Mouse (Mus musculus) CH12.LX (cell line): Measurements from ENCODE around the gene Ppp1r8. TPM values are rescaled to one million over a fixed set of nuclear protein-coding genes. Genes with fewer than 3 reads are reported as not detected.
A peak's percentile ranks its signal among the peaks of the same experiment; 100 is the strongest.

ENCODE experiments used
- DNase-seq: peaks from one replicate; pipeline ENCODE4 v3.0.0-alpha.2; 2013; ENCODE audit errors: extremely low read depth
- H3K27ac ChIP-seq: 2 replicates; pipeline ENCODE4 v1.5.1; 2012; ENCODE audit warnings: low read depth, mild to moderate bottlenecking, control low read depth, moderate library complexity; ENCODE audit not compliant: insufficient read depth
- H3K27me3 ChIP-seq: replicated peaks from 2 replicates; pipeline ENCODE3; 2012; ENCODE audit warnings: inconsistent platforms
- H3K36me3 ChIP-seq, 2 experiments: replicated peaks in 1 of 2; 2 replicates each; pipeline versions ENCODE3 to v1.6.1; 2012; ENCODE audit warnings: inconsistent platforms in 1 of 2, low read length in 1 of 2, mild to moderate bottlenecking in 1 of 2, mixed read lengths in 1 of 2, moderate library complexity in 1 of 2; ENCODE audit not compliant: control insufficient read depth in 1 of 2, insufficient read depth in 1 of 2
- H3K4me1 ChIP-seq, 2 experiments: 2 replicates each; pipeline ENCODE4 v1.6.1; 2012; ENCODE audit warnings: inconsistent platforms in 1 of 2, moderate library complexity in 1 of 2; ENCODE audit not compliant: insufficient read depth in 2 of 2, control insufficient read depth in 1 of 2
- H3K4me2 ChIP-seq: 2 replicates; pipeline ENCODE4 v1.6.1; 2012; ENCODE audit warnings: low read depth, mild to moderate bottlenecking, control low read depth; ENCODE audit not compliant: poor library complexity, insufficient read depth, severe bottlenecking
- H3K4me3 ChIP-seq, 3 experiments: fragments of 150-350 bp in 1 of 3; sonication (generic) in 1 of 3; replicated peaks in 1 of 3; 2 replicates each; pipeline versions ENCODE3 to v1.5.1; 2011 to 2012; ENCODE audit warnings: low read depth in 2 of 3, low read length in 2 of 3, mild to moderate bottlenecking in 2 of 3, moderate library complexity in 2 of 3, control low read depth in 1 of 3, improper control_type of control experiment in 1 of 3, inconsistent platforms in 1 of 3, mixed read lengths in 1 of 3; ENCODE audit not compliant: poor library complexity in 1 of 3
- H3K79me2 ChIP-seq: replicated peaks from 2 replicates; pipeline ENCODE4 v1.6.1; 2012; ENCODE audit warnings: mild to moderate bottlenecking, moderate library complexity; ENCODE audit not compliant: control insufficient read depth, poor library complexity, insufficient read depth, severe bottlenecking; ENCODE audit errors: extremely low read depth
- H3K9ac ChIP-seq: 2 replicates; pipeline ENCODE4 v1.6.1; 2012; ENCODE audit warnings: low read depth, mild to moderate bottlenecking, control low read depth, moderate library complexity; ENCODE audit not compliant: insufficient read depth
- H3K9me3 ChIP-seq: replicated peaks from 2 replicates; pipeline ENCODE3; 2012; ENCODE audit warnings: low read length, inconsistent platforms, mixed read lengths
- BHLHE40 ChIP-seq: IDR thresholded peaks from 2 replicates; pipeline ENCODE4 v1.6.1; 2011; ENCODE audit warnings: mild to moderate bottlenecking, low read depth, low read length, improper control_type of control experiment
- CHD1 ChIP-seq: IDR thresholded peaks from 2 replicates; pipeline ENCODE4 v1.6.1; 2012; ENCODE audit warnings: low read depth, low read length, improper control_type of control experiment, inconsistent platforms
- CHD2 ChIP-seq: IDR thresholded peaks from 2 replicates; pipeline ENCODE4 v1.6.1; 2011; ENCODE audit warnings: low read length, improper control_type of control experiment
- E2F4 ChIP-seq: IDR thresholded peaks from 2 replicates; pipeline ENCODE4 v1.6.1; 2011; ENCODE audit warnings: low read depth, low read length, improper control_type of control experiment; ENCODE audit not compliant: insufficient replicate concordance
- ELF1 ChIP-seq: IDR thresholded peaks from 2 replicates; pipeline ENCODE4 v1.6.1; 2014; ENCODE audit warnings: low read depth, mild to moderate bottlenecking, inconsistent platforms, low read length, improper control_type of control experiment
- ETS1 ChIP-seq: conservative IDR thresholded peaks from 2 replicates; pipeline ENCODE4 v1.6.1; 2012; ENCODE audit warnings: low read depth, mild to moderate bottlenecking, inconsistent platforms, low read length, improper control_type of control experiment, moderate library complexity
- GABPA ChIP-seq: IDR thresholded peaks from 2 replicates; pipeline ENCODE4 v1.6.1; 2012; ENCODE audit warnings: low read depth, low read length, improper control_type of control experiment, inconsistent platforms; ENCODE audit not compliant: insufficient replicate concordance
- HCFC1 ChIP-seq: IDR thresholded peaks from 2 replicates; pipeline ENCODE4 v1.6.1; 2012; ENCODE audit warnings: low read depth, mild to moderate bottlenecking, inconsistent platforms, low read length, improper control_type of control experiment
- IRF4 ChIP-seq: IDR thresholded peaks from 2 replicates; pipeline ENCODE4 v1.6.1; 2014; ENCODE audit warnings: low read depth, mild to moderate bottlenecking, inconsistent platforms, low read length, improper control_type of control experiment
- JUN ChIP-seq: IDR thresholded peaks from 2 replicates; pipeline ENCODE4 v1.6.1; 2011; ENCODE audit warnings: low read depth, mild to moderate bottlenecking, low read length, improper control_type of control experiment, moderate library complexity; ENCODE audit not compliant: insufficient read depth
- JUND ChIP-seq: conservative IDR thresholded peaks from 2 replicates; pipeline ENCODE4 v1.6.1; 2011; ENCODE audit warnings: low read depth, low read length, improper control_type of control experiment
- KAT2A ChIP-seq: IDR thresholded peaks from 2 replicates; pipeline ENCODE4 v1.6.1; 2012; ENCODE audit warnings: low read length, improper control_type of control experiment, inconsistent platforms; ENCODE audit not compliant: insufficient replicate concordance
- MAFK ChIP-seq: IDR thresholded peaks from 2 replicates; pipeline ENCODE4 v1.6.1; 2011; ENCODE audit warnings: low read length, improper control_type of control experiment; ENCODE audit not compliant: insufficient replicate concordance
- MEF2A ChIP-seq: IDR thresholded peaks from 2 replicates; pipeline ENCODE4 v1.6.1; 2014; ENCODE audit warnings: low read depth, mild to moderate bottlenecking, inconsistent platforms, low read length, improper control_type of control experiment, borderline replicate concordance
- MXI1 ChIP-seq: IDR thresholded peaks from 2 replicates; pipeline ENCODE4 v1.6.1; 2011; ENCODE audit warnings: mild to moderate bottlenecking, low read depth, low read length, improper control_type of control experiment
- MYC ChIP-seq: IDR thresholded peaks from 2 replicates; pipeline ENCODE4 v1.6.1; 2011; ENCODE audit warnings: low read depth, mild to moderate bottlenecking, improper control_type of control experiment, low read length
- NELFE ChIP-seq: IDR thresholded peaks from 2 replicates; pipeline ENCODE4 v1.6.1; 2011; ENCODE audit warnings: low read depth, low read length, improper control_type of control experiment
- NRF1 ChIP-seq: IDR thresholded peaks from 2 replicates; pipeline ENCODE4 v1.6.1; 2014; ENCODE audit warnings: low read depth, mild to moderate bottlenecking, inconsistent platforms, low read length, improper control_type of control experiment, moderate library complexity
- PAX5 ChIP-seq: IDR thresholded peaks from 2 replicates; pipeline ENCODE4 v1.6.1; 2012; ENCODE audit warnings: low read length, inconsistent platforms, mixed read lengths
- POLR2A ChIP-seq: IDR thresholded peaks from 2 replicates; pipeline ENCODE4 v1.6.1; 2011; ENCODE audit warnings: low read depth, mild to moderate bottlenecking, improper control_type of control experiment, low read length
- POLR2AphosphoS2 ChIP-seq: IDR thresholded peaks from 2 replicates; pipeline ENCODE4 v1.6.1; 2011; ENCODE audit warnings: low read depth, low read length, improper control_type of control experiment
- RCOR1 ChIP-seq: conservative IDR thresholded peaks from 2 replicates; pipeline ENCODE4 v1.6.1; 2012; ENCODE audit warnings: low read depth, mild to moderate bottlenecking, inconsistent platforms, low read length, improper control_type of control experiment
- SIN3A ChIP-seq: IDR thresholded peaks from 2 replicates; pipeline ENCODE4 v1.6.1; 2012; ENCODE audit warnings: low read length, improper control_type of control experiment, inconsistent platforms
- SMC3 ChIP-seq: IDR thresholded peaks from 2 replicates; pipeline ENCODE4 v1.6.1; 2011; ENCODE audit warnings: low read depth, low read length, improper control_type of control experiment
- TBP ChIP-seq: conservative IDR thresholded peaks from 2 replicates; pipeline ENCODE4 v1.6.1; 2011; ENCODE audit warnings: low read depth, low read length, improper control_type of control experiment
- TCF12 ChIP-seq: IDR thresholded peaks from 2 replicates; pipeline ENCODE4 v1.6.1; 2014; ENCODE audit warnings: low read depth, mild to moderate bottlenecking, inconsistent platforms, low read length, improper control_type of control experiment
- USF2 ChIP-seq: conservative IDR thresholded peaks from 2 replicates; pipeline ENCODE4 v1.6.1; 2011; ENCODE audit warnings: low read depth, low read length, improper control_type of control experiment
- ZC3H11A ChIP-seq: IDR thresholded peaks from 2 replicates; pipeline ENCODE4 v1.6.1; 2012; ENCODE audit warnings: low read depth, mild to moderate bottlenecking, inconsistent platforms, low read length, improper control_type of control experiment
- ZKSCAN1 ChIP-seq: IDR thresholded peaks from 2 replicates; pipeline ENCODE4 v1.6.1; 2012; ENCODE audit warnings: low read depth, inconsistent platforms, low read length, improper control_type of control experiment, borderline replicate concordance
- ZMIZ1 ChIP-seq: IDR thresholded peaks from 2 replicates; pipeline ENCODE4 v1.6.1; 2012; ENCODE audit warnings: low read depth, mild to moderate bottlenecking, inconsistent platforms, low read length, improper control_type of control experiment
- ZNF384 ChIP-seq: IDR thresholded peaks from 2 replicates; pipeline ENCODE4 v1.6.1; 2012; ENCODE audit warnings: low read depth, low read length, improper control_type of control experiment, inconsistent platforms
- dilution Hi-C: fragments of 300-500 bp; cut with MboI; formaldehyde crosslinking; loops from 2 replicates; pipeline ENCODE4 v1.14.3; 2020; ENCODE audit warnings: low sequenced_read_pairs; ENCODE audit not compliant: extremely low pct_unique_long_range_greater_than_20kb, extremely low pct_ligation_motif_present
- in situ Hi-C: fragments of 300-500 bp; cut with MboI; formaldehyde crosslinking; loops from 3 replicates; pipeline ENCODE4 v1.14.3; 2019; ENCODE audit warnings: low sequenced_read_pairs, low pct_ligation_motif_present, low pct_unique_long_range_greater_than_20kb, mixed read lengths
- polyA plus RNA-seq: library from polyadenylated mRNA; unstranded; fragments of >175 nt; gene quantifications from 2 replicates; pipeline ENCODE4 v1.2.1, GENCODE M21; 2012; ENCODE audit warnings: low read depth; ENCODE audit not compliant: insufficient read length
- total RNA-seq, 2 experiments: library from RNA; depleted of rRNA; stranded (reverse); fragments of 300-350 nt in 1 of 2; fragments of >200 nt in 1 of 2; gene quantifications; 2 replicates each; pipeline ENCODE4 v1.2.3; 2012 to 2014

Gene Ppp1r8
- total and polyA plus RNA-seq, 3 experiments: 89.0 to 141 (median 107) TPM

GRCm38 (mm10) chr4:132843705-132844071, 719 bp upstream of the Ppp1r8 start:
- Histone ChIP-seq H3K79me2 (peaks cover 43% of the 10 kb centered on the region), H3K36me3 (peaks cover 13 to 23% of the 10 kb centered on the region in 2 experiments)

GRCm38 (mm10) chr4:132842281-132842906, 575 bp downstream of the Ppp1r8 start:
- Histone ChIP-seq H3K27me3 (no peaks in the 10 kb centered on the region), H3K9me3 (no peaks in the 10 kb centered on the region), H3K79me2 (peaks cover 55% of the 10 kb centered on the region), H3K36me3 (peaks cover 25 to 36% of the 10 kb centered on the region in 2 experiments), H3K4me1 (peaks cover 0 to 22% of the 10 kb centered on the region in 2 experiments; a peak in 2 of 4 replicates), H3K27ac (peak overlapping the region; percentile 50), H3K9ac (peak overlapping the region; percentile 90), H3K4me2 (peak overlapping the region; percentile 97), H3K4me3 (peak overlapping the region; percentile 90 to 97 (median 94))
- peak; percentile 38 for DNase-seq
- dilution Hi-C loops (no loop called here), in situ Hi-C loops (no loop called here)
- TF ChIP-seq IRF4: no peak
- no peak for TF ChIP-seq ZKSCAN1
- no peak for TF ChIP-seq JUN
- no peak for TF ChIP-seq ZMIZ1
- TF ChIP-seq USF2: no peak
- no peak for TF ChIP-seq ZC3H11A
- no peak for TF ChIP-seq RCOR1
- no peak for TF ChIP-seq JUND
- TF ChIP-seq PAX5: no peak
- no peak for TF ChIP-seq NELFE
- peak; percentile 4; the same call in 1 of the 2 replicates for TF ChIP-seq E2F4
- TF ChIP-seq MXI1: peak; percentile 58; the same call in 1 of the 2 replicates
- TF ChIP-seq POLR2AphosphoS2: no peak
- TF ChIP-seq MYC: peak; percentile 32; the same call in 1 of the 2 replicates
- TF ChIP-seq NRF1: 0 out of 2 replicates have a peak, but pooled peaks have one; percentile 18
- no peak for TF ChIP-seq CHD1
- TF ChIP-seq GABPA: no peak
- TF ChIP-seq ETS1: no peak
- TF ChIP-seq CHD2: no peak
- no peak for TF ChIP-seq SMC3
- TF ChIP-seq POLR2A: no peak
- TF ChIP-seq MAFK: no peak
- no peak for TF ChIP-seq BHLHE40
- TF ChIP-seq SIN3A: no peak
- TF ChIP-seq TCF12: no peak
- no peak for TF ChIP-seq MEF2A
- TF ChIP-seq HCFC1: no peak; the same call in 1 of the 2 replicates
- no peak for TF ChIP-seq KAT2A
- TF ChIP-seq ELF1: peak; percentile 62; the same call in 1 of the 2 replicates
- TF ChIP-seq ZNF384: no peak
- TF ChIP-seq TBP: no peak

More at GRCm38 (mm10) chr4:132843705-132844071, 719 bp upstream of the Ppp1r8 start:
- H3K9ac ChIP-seq: peak overlapping the region; percentile 84
- peaks cover 0 to 21% of the 10 kb centered on the region in 2 experiments; a peak in 2 of 4 replicates for H3K4me1 ChIP-seq
- H3K27ac ChIP-seq: no peak overlapping the region
- DNase-seq: no peak
- H3K27me3 ChIP-seq: no peaks in the 10 kb centered on the region
- TF ChIP-seq GABPA: no peak
- TF ChIP-seq ZMIZ1: peak; percentile 98
- TF ChIP-seq NELFE: no peak
- dilution Hi-C loops (no loop called here), in situ Hi-C loops (no loop called here)
- H3K4me2 ChIP-seq: peak overlapping the region; percentile 87
- H3K9me3 ChIP-seq: no peaks in the 10 kb centered on the region
- H3K4me3 ChIP-seq: peak overlapping the region in 1 of 3 experiments; percentile 94
